8 mouse cellular contexts compared by ENCODE assay signal in genomic region chr14:32201791-32202451, GRCm38 (mm10). TPM values are rescaled to one million over a fixed set of nuclear protein-coding genes. Genes with fewer than 3 reads are reported as not detected.
DNase-seq lines count a peak whose midpoint lies in the region; ATAC-seq and TF ChIP-seq lines count a peak whose summit lies in the region.

TSS of gene Timm23 (minus strand) at chr14:32201898.
TSS of gene Parg (plus strand) at chr14:32201949.

- peak; percentile 73 for ATAC-seq in Patski
- ATAC-seq in hindbrain, embryonic 15.5 days (ENCODE audit: low FRiP score, low read depth) = peak; percentile 95

- POLR2A ChIA-PET in Patski (lab: Charles Lee) = no interaction called here

- peak within 1 kb of the TSS; percentile 91 for H3K9ac ChIP-seq in hindbrain, embryonic 15.5 days

- H3K4me1 ChIP-seq in hindbrain, embryonic 15.5 days (replicated peaks) = peaks cover 31% of the 10 kb centered on the region

- no peaks in the 10 kb centered on the region for H3K27me3 ChIP-seq in Patski
- H3K27me3 ChIP-seq in hindbrain, embryonic 15.5 days = no peaks in the 10 kb centered on the region

- H3K36me3 ChIP-seq in hindbrain, embryonic 15.5 days = peaks cover 17% of the 10 kb centered on the region

- CTCF ChIA-PET in Patski (lab: Charles Lee) = no interaction called here

- peak within 1 kb of the TSS; percentile 89 for H3K4me2 ChIP-seq in hindbrain, embryonic 15.5 days

- peak within 1 kb of the TSS; percentile 84 for H3K4me3 ChIP-seq in hindbrain, embryonic 15.5 days

- in situ Hi-C loops in Patski (cut with MboI; ENCODE audit: low pct_unique_long_range_greater_than_20kb) = no loop called here

- H3K9me3 ChIP-seq in hindbrain, embryonic 15.5 days = no peaks in the 10 kb centered on the region

- no peak for TF ChIP-seq CTCF in Patski (IDR thresholded peaks at IDR 0.05)

- peak; percentile 20 for DNase-seq in Patski (ENCODE audit: low read depth, low spot score)
- peak; percentile 89 to 90 for DNase-seq in cerebellum, postnatal 14 days
- DNase-seq in frontal cortex, postnatal 25 days (ENCODE audit: low spot score in 2 of 2) = peak; percentile 68 to 83
- peak; percentile 71 for DNase-seq in left cerebral cortex, adult 11 months (ENCODE audit: low spot score)
- peak; percentile 90 to 91 for DNase-seq in lung, postnatal 4 days
- DNase-seq in retina, postnatal 7 days (ENCODE audit: low read depth, low spot score) = peak; percentile 81
- DNase-seq in urinary bladder, adult 2 months (ENCODE audit: low spot score) = peak; percentile 79

- under 1% methylated on average over 73 of the region's 77 CpGs for WGBS in hindbrain, embryonic 15.5 days

- H3K27ac ChIP-seq in hindbrain, embryonic 15.5 days (replicated peaks) = peak within 1 kb of the TSS; percentile 83

RNA-seq across cellular contexts. Expression of gene Timm23, which starts in this region (rescaled TPM):
- 151 TPM for polyA plus RNA-seq in Patski (2021)
- polyA plus RNA-seq in hindbrain, embryonic 15.5 days (2015; fragmentation: Nextera tagmentation; extraction: Ambion mirVana) = 225 and 227 TPM in 2 replicates
- polyA plus RNA-seq in urinary bladder, adult 2 months (2012; rRNA removed) = 83.2 and 92.1 TPM in 2 replicates

RNA-seq across cellular contexts. Expression of gene Parg, which starts in this region (rescaled TPM):
- polyA plus RNA-seq in Patski (2021) = 27.8 TPM
- polyA plus RNA-seq in hindbrain, embryonic 15.5 days (2015; fragmentation: Nextera tagmentation; extraction: Ambion mirVana) = 31.0 and 34.6 TPM in 2 replicates
- 11.4 and 14.3 TPM in 2 replicates for polyA plus RNA-seq in urinary bladder, adult 2 months (2012; rRNA removed)

Comparison
In these comparisons a context has a peak if more than half of its experiments do, and no peak if none do; other contexts are left out.
1. Peak in every context shown above with its lines: DNase-seq, ATAC-seq, H3K4me3 ChIP-seq and H3K27ac ChIP-seq.
2. DNase-seq: peak in every context shown above with its lines; median percentile 90 in lung, postnatal 4 days; 90 in cerebellum, postnatal 14 days; 81 in retina, postnatal 7 days; 79 in urinary bladder, adult 2 months; 76 in frontal cortex, postnatal 25 days; 71 in left cerebral cortex, adult 11 months; 20 in Patski.